Mouse (Mus musculus) intestine, postnatal 0 days (tissue): ENCODE results near the gene Npm3. TPM values are rescaled to one million over a fixed set of nuclear protein-coding genes. Genes with fewer than 3 reads are reported as not detected.

Source experiments
- ATAC-seq: fragments of 200-750 bp; cut with Nextera tagmentation; 2 replicates; pipeline ENCODE4 v1.8.0; 2017; ENCODE audit warnings: mild to moderate bottlenecking, moderate TSS enrichment, moderate library complexity
- H3K27ac ChIP-seq: fragments of 300-500 bp; sonication (generic); 2 replicates; pipeline ENCODE4 v1.5.1; 2014; ENCODE audit warnings: mild to moderate bottlenecking, low read depth, low read length, moderate library complexity
- H3K27me3 ChIP-seq: fragments of 300-500 bp; sonication (generic); replicated peaks from 2 replicates; pipeline ENCODE4 v1.6.1; 2014; ENCODE audit warnings: low read length, mixed read lengths; ENCODE audit not compliant: control insufficient read depth, insufficient read depth
- H3K36me3 ChIP-seq: fragments of 300-500 bp; sonication (generic); 2 replicates; pipeline ENCODE4 v1.6.1; 2014; ENCODE audit warnings: mild to moderate bottlenecking, moderate library complexity; ENCODE audit not compliant: control insufficient read depth, insufficient read depth
- H3K4me1 ChIP-seq: fragments of 300-500 bp; sonication (generic); replicated peaks from 2 replicates; pipeline ENCODE4 v1.6.1; 2014; ENCODE audit warnings: antibody characterized with exemption, low read length, mixed read lengths; ENCODE audit not compliant: control insufficient read depth, insufficient read depth
- H3K4me2 ChIP-seq: fragments of 300-500 bp; sonication (generic); replicated peaks from 2 replicates; pipeline ENCODE4 v1.6.1; 2014; ENCODE audit warnings: low read depth, mild to moderate bottlenecking, moderate library complexity
- H3K4me3 ChIP-seq: fragments of 300-500 bp; sonication (generic); 2 replicates; pipeline ENCODE4 v1.5.1; 2014; ENCODE audit warnings: low read depth, low read length
- H3K9ac ChIP-seq: fragments of 300-500 bp; sonication (generic); 2 replicates; pipeline ENCODE4 v1.6.1; 2014; ENCODE audit warnings: mild to moderate bottlenecking, low read depth, low read length
- H3K9me3 ChIP-seq: fragments of 300-500 bp; sonication (generic); 2 replicates; pipeline ENCODE4 v1.6.1; 2016; ENCODE audit warnings: mixed run types; ENCODE audit not compliant: control insufficient read depth
- CTCF ChIP-seq: sonication (generic); IDR thresholded peaks from 2 replicates; pipeline ENCODE4 v1.5.1; 2016; ENCODE audit warnings: low read depth, mild to moderate bottlenecking, control low read depth, antibody characterized with exemption, moderate library complexity
- WGBS: fragments of 180-500 bp; shearing (Covaris S2); extraction: QIAGEN DNeasy Blood & Tissue Kit; methylation state at CpG from one replicate; pipeline ENCODE4 v1.1.7; 2014; 5-methylcytosine and 5-hydroxymethylcytosine counted together
- polyA plus RNA-seq: library from polyadenylated mRNA; unstranded; fragments of >200 nt; fragmentation: Nextera tagmentation; extraction: Ambion mirVana; gene quantifications from 2 replicates; pipeline ENCODE4 v1.2.1, GENCODE M21; 2015

The Npm3 gene
- polyA plus RNA-seq, 1 experiment from 2014 or later = 9.0 TPM

GRCm38 (mm10) chr19:45747028-45747867, 2.1 kb downstream of the Npm3 start:
- H3K27ac ChIP-seq = peak overlapping the region; percentile 7; the same call in 1 of the 2 replicates
- H3K36me3 ChIP-seq = peaks cover 10% of the 10 kb centered on the region
- no peaks in the 10 kb centered on the region for H3K9me3 ChIP-seq
- no peak for ATAC-seq
- no peak overlapping the region for H3K4me3 ChIP-seq
- no peak overlapping the region for H3K4me2 ChIP-seq
- 33% methylated on average over 11 of the region's 11 CpGs for WGBS
- H3K27me3 ChIP-seq = peaks cover 35% of the 10 kb centered on the region
- H3K4me1 ChIP-seq = peaks cover 3% of the 10 kb centered on the region; the same call in 1 of the 2 replicates
- TF ChIP-seq CTCF = peak; percentile 90
- 0 out of 2 replicates have a peak overlapping the region, but pooled peaks have one; percentile 11 for H3K9ac ChIP-seq

- ATAC-seq = peak; percentile 37; the same call in 1 of the 2 replicates
- 17% methylated on average over 29 of the region's 29 CpGs for WGBS
- peak overlapping the region; percentile 16 for H3K4me3 ChIP-seq
Observed at GRCm38 (mm10) chr19:45746153-45747020, 3.0 kb downstream of the Npm3 start.

GRCm38 (mm10) chr19:45745344-45746152, 3.8 kb downstream of the Npm3 start:
- peaks cover 1% of the 10 kb centered on the region; the same call in 1 of the 2 replicates for H3K36me3 ChIP-seq
- peak overlapping the region; percentile 16 for H3K4me3 ChIP-seq
- no peak for ATAC-seq
- no peaks in the 10 kb centered on the region for H3K9me3 ChIP-seq
- no peak overlapping the region for H3K9ac ChIP-seq
- H3K27ac ChIP-seq = no peak overlapping the region
- peaks cover 51% of the 10 kb centered on the region for H3K27me3 ChIP-seq
- peak overlapping the region; percentile 35 for H3K4me2 ChIP-seq
- no peak for TF ChIP-seq CTCF
- peaks cover 3% of the 10 kb centered on the region; the same call in 1 of the 2 replicates for H3K4me1 ChIP-seq
- WGBS = 10% methylated on average over 32 of the region's 32 CpGs

More at GRCm38 (mm10) chr19:45746153-45747020, 3.0 kb downstream of the Npm3 start:
- Histone ChIP-seq H3K9me3 (no peaks in the 10 kb centered on the region), H3K36me3 (peaks cover 3% of the 10 kb centered on the region; the same call in 1 of the 2 replicates), H3K27ac (no peak overlapping the region; the same call in 1 of the 2 replicates), H3K4me1 (peaks cover 3% of the 10 kb centered on the region; the same call in 1 of the 2 replicates), H3K9ac (no peak overlapping the region), H3K27me3 (peaks cover 44% of the 10 kb centered on the region), H3K4me2 (peak overlapping the region; percentile 35)
- TF ChIP-seq CTCF = peak; percentile 91

DNA sequence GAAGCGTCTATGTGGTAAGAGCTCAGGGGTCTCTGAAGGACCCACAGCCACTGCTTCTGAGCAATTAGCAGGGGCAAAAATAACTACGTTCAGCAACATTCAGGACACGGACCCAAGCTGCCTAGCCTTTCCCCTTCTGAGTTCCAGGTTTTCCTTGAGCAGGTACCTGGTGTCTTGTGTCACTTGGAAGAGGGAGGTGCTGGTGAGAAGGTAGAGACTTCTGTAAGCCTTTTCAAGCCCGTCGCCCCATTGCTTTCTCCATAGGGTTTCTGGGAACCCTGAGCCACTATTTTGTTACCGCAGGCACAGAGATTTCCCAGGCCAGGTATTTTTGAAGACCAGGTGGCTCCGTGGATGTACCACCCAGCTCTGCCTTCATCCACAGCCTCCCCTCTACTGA, 5.8 kb downstream of the Npm3 start:
- peaks cover 3% of the 10 kb centered on the region; the same call in 1 of the 2 replicates for H3K4me1 ChIP-seq
- H3K9me3 ChIP-seq = no peaks in the 10 kb centered on the region
- H3K9ac ChIP-seq = no peak overlapping the region
- no peak overlapping the region for H3K4me2 ChIP-seq
- H3K27ac ChIP-seq = no peak overlapping the region
- no peak for TF ChIP-seq CTCF
- peaks cover 68% of the 10 kb centered on the region for H3K27me3 ChIP-seq
- 37% methylated on average over 7 of the region's 7 CpGs for WGBS
- no peak overlapping the region for H3K4me3 ChIP-seq
- H3K36me3 ChIP-seq = no peaks in the 10 kb centered on the region
- no peak for ATAC-seq

- Histone ChIP-seq H3K36me3 (no peaks in the 10 kb centered on the region), H3K4me2 (peak overlapping the region; percentile 69), H3K9me3 (no peaks in the 10 kb centered on the region), H3K4me1 (peaks cover 3% of the 10 kb centered on the region; the same call in 1 of the 2 replicates), H3K27ac (no peak overlapping the region), H3K27me3 (peaks cover 74% of the 10 kb centered on the region), H3K4me3 (peak overlapping the region; percentile 45), H3K9ac (no peak overlapping the region)
- no peak for ATAC-seq
- TF ChIP-seq CTCF = no peak
- WGBS = 4% methylated on average over 17 of the region's 44 CpGs
Observed at GRCm38 (mm10) chr19:45742984-45743575, 6.3 kb downstream of the Npm3 start.
